Mouse (Mus musculus) heart, embryonic 11.5 days (tissue): ENCODE measurements at regions not wholly inside any gene's neighbourhood (a gene's known extent, or its start where the extent isn't known, plus 50 kb on each side); places are given as distances from the start of the nearest gene placed in this dataset.

Experiments
- ATAC-seq: fragments of 200-750 bp; cut with Nextera tagmentation; replicated peaks from 2 replicates; pipeline ENCODE4 v1.8.0; 2017; ENCODE audit warnings: moderate library complexity; ENCODE audit not compliant: insufficient number of reproducible peaks, low FRiP score, low TSS enrichment
- H3K27ac ChIP-seq: fragments of 300-500 bp; sonication (generic); 2 replicates; pipeline ENCODE4 v1.5.1; 2014; ENCODE audit warnings: mild to moderate bottlenecking, low read depth, low read length
- H3K27me3 ChIP-seq: fragments of 300-500 bp; sonication (generic); 2 replicates; pipeline ENCODE4 v1.6.1; 2014; ENCODE audit warnings: mild to moderate bottlenecking, low read length, mixed read lengths; ENCODE audit not compliant: control insufficient read depth, insufficient read depth
- H3K36me3 ChIP-seq: fragments of 300-500 bp; sonication (generic); 2 replicates; pipeline ENCODE4 v1.6.1; 2014; ENCODE audit warnings: mild to moderate bottlenecking, low read length, moderate library complexity, mixed read lengths; ENCODE audit not compliant: control insufficient read depth, insufficient read depth
- H3K4me1 ChIP-seq: fragments of 300-500 bp; sonication (generic); 2 replicates; pipeline ENCODE4 v1.6.1; 2014; ENCODE audit warnings: low read length; ENCODE audit not compliant: control insufficient read depth, insufficient read depth
- H3K4me2 ChIP-seq: fragments of 300-500 bp; sonication (generic); 2 replicates; pipeline ENCODE4 v1.6.1; 2014; ENCODE audit warnings: mild to moderate bottlenecking, moderate library complexity
- H3K4me3 ChIP-seq: fragments of 300-500 bp; sonication (generic); 2 replicates; pipeline ENCODE4 v1.5.1; 2014; ENCODE audit warnings: low read depth, low read length
- H3K9ac ChIP-seq: fragments of 300-500 bp; sonication (generic); 2 replicates; pipeline ENCODE4 v1.6.1; 2014; ENCODE audit warnings: mild to moderate bottlenecking, low read depth, low read length, moderate library complexity
- H3K9me3 ChIP-seq: fragments of 300-500 bp; sonication (generic); replicated peaks from 2 replicates; pipeline ENCODE4 v1.6.1; 2016; ENCODE audit warnings: low read length; ENCODE audit not compliant: control insufficient read depth
- WGBS: fragments of 180-500 bp; shearing (Covaris S2); extraction: QIAGEN DNeasy Blood & Tissue Kit; methylation state at CpG from one replicate; pipeline ENCODE4 v1.1.7; 2014; ENCODE audit not compliant: insufficient replicate concordance; 5-methylcytosine and 5-hydroxymethylcytosine counted together

- H3K36me3 ChIP-seq = no peaks in the 10 kb centered on the region
- 14% methylated on average over 2 of the region's 2 CpGs for WGBS
- H3K4me1 ChIP-seq = 0 out of 2 replicates have a peak, but pooled peaks cover 4% of the 10 kb centered on the region
- no peak for ATAC-seq
- H3K27me3 ChIP-seq = no peaks in the 10 kb centered on the region
- no peak overlapping the region for H3K9ac ChIP-seq
- no peak overlapping the region for H3K27ac ChIP-seq
- H3K4me3 ChIP-seq = no peak overlapping the region
- H3K9me3 ChIP-seq = no peaks in the 10 kb centered on the region
- H3K4me2 ChIP-seq = no peak overlapping the region
These were observed 113.5 kb upstream of the Cblb start for GRCm38 (mm10) chr16:51917540-51917939.

GRCm38 (mm10) chr16:51921025-51921424 is 110.0 kb upstream of the Cblb start:
- ATAC-seq = no peak

GRCm38 (mm10) chr16:51922589-51922988 is 108.4 kb upstream of the Cblb start:
- Histone ChIP-seq H3K4me3 (no peak overlapping the region), H3K27me3 (no peaks in the 10 kb centered on the region), H3K9me3 (no peaks in the 10 kb centered on the region), H3K36me3 (no peaks in the 10 kb centered on the region), H3K4me1 (no peaks in the 10 kb centered on the region), H3K9ac (no peak overlapping the region), H3K27ac (no peak overlapping the region), H3K4me2 (no peak overlapping the region)
- no peak for ATAC-seq
- 88% methylated on average over 3 of the region's 3 CpGs for WGBS

More at GRCm38 (mm10) chr16:51921025-51921424, 110.0 kb upstream of the Cblb start:
- Histone ChIP-seq H3K4me3 (no peak overlapping the region), H3K4me2 (no peak overlapping the region), H3K27ac (no peak overlapping the region), H3K27me3 (no peaks in the 10 kb centered on the region), H3K9me3 (no peaks in the 10 kb centered on the region), H3K9ac (no peak overlapping the region), H3K36me3 (no peaks in the 10 kb centered on the region), H3K4me1 (0 out of 2 replicates have a peak, but pooled peaks cover 4% of the 10 kb centered on the region)
- WGBS = 74% methylated on average over 4 of the region's 4 CpGs

- Histone ChIP-seq H3K27me3 (no peaks in the 10 kb centered on the region), H3K9me3 (no peaks in the 10 kb centered on the region), H3K36me3 (no peaks in the 10 kb centered on the region), H3K4me2 (no peak overlapping the region), H3K4me3 (no peak overlapping the region), H3K9ac (no peak overlapping the region), H3K4me1 (no peaks in the 10 kb centered on the region), H3K27ac (no peak overlapping the region)
- no peak for ATAC-seq
- WGBS = 83% methylated on average over 3 of the region's 3 CpGs
These were observed 105.4 kb upstream of the Cblb start for GRCm38 (mm10) chr16:51925639-51926038.

GRCm38 (mm10) chr16:51933122-51933521 is 97.9 kb upstream of the Cblb start:
- 83% methylated on average over 2 of the region's 2 CpGs for WGBS
- Histone ChIP-seq H3K9me3 (no peaks in the 10 kb centered on the region), H3K4me1 (no peaks in the 10 kb centered on the region), H3K4me2 (no peak overlapping the region), H3K27me3 (no peaks in the 10 kb centered on the region), H3K9ac (no peak overlapping the region), H3K36me3 (no peaks in the 10 kb centered on the region), H3K27ac (no peak overlapping the region), H3K4me3 (no peak overlapping the region)
- ATAC-seq = no peak

GRCm38 (mm10) chr16:51933965-51934364 is 97.1 kb upstream of the Cblb start:
- no peaks in the 10 kb centered on the region for H3K4me1 ChIP-seq
- H3K4me2 ChIP-seq = no peak overlapping the region
- no peak overlapping the region for H3K27ac ChIP-seq
- H3K4me3 ChIP-seq = no peak overlapping the region
- no peaks in the 10 kb centered on the region for H3K36me3 ChIP-seq
- H3K27me3 ChIP-seq = no peaks in the 10 kb centered on the region
- no peak overlapping the region for H3K9ac ChIP-seq
- no peaks in the 10 kb centered on the region for H3K9me3 ChIP-seq
- 67% methylated on average over 3 of the region's 3 CpGs for WGBS
- ATAC-seq = no peak

- H3K4me1 ChIP-seq = no peaks in the 10 kb centered on the region
- ATAC-seq = no peak
- 72% methylated on average over 9 of the region's 9 CpGs for WGBS
- H3K36me3 ChIP-seq = no peaks in the 10 kb centered on the region
- H3K27ac ChIP-seq = no peak overlapping the region
- no peak overlapping the region for H3K4me3 ChIP-seq
- no peaks in the 10 kb centered on the region for H3K9me3 ChIP-seq
- H3K9ac ChIP-seq = no peak overlapping the region
- H3K27me3 ChIP-seq = no peaks in the 10 kb centered on the region
- H3K4me2 ChIP-seq = no peak overlapping the region
These were observed 93.7 kb upstream of the Cblb start for GRCm38 (mm10) chr16:51937298-51937697.

- no peaks in the 10 kb centered on the region for H3K27me3 ChIP-seq
- H3K27ac ChIP-seq = no peak overlapping the region
These were observed 92.0 kb upstream of the Cblb start for GRCm38 (mm10) chr16:51939061-51939460.

GRCm38 (mm10) chr16:51940574-51940973 is 90.5 kb upstream of the Cblb start:
- no peak overlapping the region for H3K9ac ChIP-seq
- no peak overlapping the region for H3K4me2 ChIP-seq
- no peaks in the 10 kb centered on the region for H3K9me3 ChIP-seq
- no peak overlapping the region for H3K4me3 ChIP-seq
- no peaks in the 10 kb centered on the region for H3K27me3 ChIP-seq
- no peaks in the 10 kb centered on the region for H3K36me3 ChIP-seq
- H3K27ac ChIP-seq = no peak overlapping the region
- ATAC-seq = no peak
- no peaks in the 10 kb centered on the region for H3K4me1 ChIP-seq

More at GRCm38 (mm10) chr16:51939061-51939460, 92.0 kb upstream of the Cblb start:
- Histone ChIP-seq H3K4me1 (no peaks in the 10 kb centered on the region), H3K9ac (no peak overlapping the region), H3K9me3 (no peaks in the 10 kb centered on the region), H3K4me2 (no peak overlapping the region), H3K4me3 (no peak overlapping the region), H3K36me3 (no peaks in the 10 kb centered on the region)
- no peak for ATAC-seq
- WGBS = 86% methylated on average over 5 of the region's 5 CpGs
